Mouse (Mus musculus): ENCODE measurements around the gene Sox6.

- TF ChIP-seq GATA1 (IDR thresholded peaks at IDR 0.05; ENCODE audit: borderline replicate concordance, low read length) (no peak), CTCF (IDR thresholded peaks at IDR 0.05; ENCODE audit: low read depth, low read length) (no peak), POLR2AphosphoS5 (IDR thresholded peaks at IDR 0.05; ENCODE audit: insufficient replicate concordance, low read depth, low read length) (no peak)
These were observed 90.7 kb downstream of the Sox6 start for GRCm38 (mm10) chr7:115947916-115948315.

Data from G1E (cell line).